Mouse (Mus musculus) ovary, postnatal 14 days (tissue): ENCODE results near the gene Snd1.
"Not testable (repeated sequence)": the region's sequence is repeated elsewhere in the genome, so short reads cannot be mapped to it uniquely, and the experiment has no call there.

Source experiments
- DNase-seq: peaks from one replicate; pipeline ENCODE4 v3.0.0; 2022; ENCODE audit warnings: low spot score

Snd1 gene

DNA sequence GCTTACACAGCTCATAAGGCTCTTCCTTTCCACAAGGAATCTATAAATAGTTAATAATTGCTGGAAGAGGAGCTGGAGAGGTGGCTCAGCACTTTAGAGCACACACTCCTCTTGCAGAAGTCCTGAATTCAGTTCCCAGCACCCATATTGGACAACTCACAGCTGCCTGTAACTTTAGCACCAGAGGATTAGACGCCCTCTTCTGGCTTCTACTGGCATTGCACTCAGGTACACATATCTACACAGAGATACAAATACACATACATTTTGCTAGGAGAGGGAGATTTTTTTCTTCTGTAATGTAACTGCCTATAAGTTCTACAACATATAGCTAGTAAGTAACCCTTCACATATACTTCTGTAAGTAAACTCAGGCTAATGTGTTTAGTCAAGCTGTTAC, 440.0 kb downstream of the Snd1 start:
- no peak for DNase-seq

DNA sequence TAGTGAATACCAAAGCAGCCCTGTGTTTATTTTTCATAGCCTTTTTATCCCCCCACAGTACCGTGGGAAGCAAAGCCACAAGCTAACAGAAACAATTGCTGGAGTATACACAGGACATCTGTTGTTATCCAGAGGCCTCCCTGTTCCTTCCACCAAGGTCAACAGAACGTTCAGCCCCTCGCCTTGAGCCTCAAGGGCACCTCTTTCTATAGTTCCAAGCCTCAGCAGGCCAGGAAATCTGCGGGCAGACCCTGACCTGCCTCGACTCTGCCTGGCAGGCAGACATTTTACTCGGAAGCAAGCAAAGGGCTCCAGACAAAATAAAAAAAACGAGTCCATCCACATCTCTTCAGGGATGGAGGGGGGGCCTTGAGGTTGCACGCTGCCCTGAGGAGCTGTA, 441.7 kb downstream of the Snd1 start:
- no peak for DNase-seq

DNA sequence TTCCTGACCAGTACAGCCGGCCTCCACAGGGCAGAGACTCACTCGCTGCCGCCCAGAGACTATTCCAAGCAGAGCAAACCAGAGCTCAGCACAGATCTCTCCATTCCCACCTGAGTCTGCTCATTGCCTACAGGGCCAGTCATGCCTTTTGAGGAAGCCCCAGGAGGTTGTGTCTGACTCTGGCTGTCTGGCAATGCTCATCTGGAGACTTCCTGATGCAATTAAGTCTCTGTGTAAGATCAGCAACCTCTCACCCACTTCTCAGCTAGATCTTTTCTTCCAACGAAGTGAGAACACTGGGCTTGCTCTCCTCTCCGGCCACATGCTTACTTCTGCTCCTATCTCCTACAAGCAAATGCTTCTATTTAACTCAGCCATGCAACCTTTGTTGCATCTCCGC, 444.4 kb downstream of the Snd1 start:
- no peak for DNase-seq

DNA sequence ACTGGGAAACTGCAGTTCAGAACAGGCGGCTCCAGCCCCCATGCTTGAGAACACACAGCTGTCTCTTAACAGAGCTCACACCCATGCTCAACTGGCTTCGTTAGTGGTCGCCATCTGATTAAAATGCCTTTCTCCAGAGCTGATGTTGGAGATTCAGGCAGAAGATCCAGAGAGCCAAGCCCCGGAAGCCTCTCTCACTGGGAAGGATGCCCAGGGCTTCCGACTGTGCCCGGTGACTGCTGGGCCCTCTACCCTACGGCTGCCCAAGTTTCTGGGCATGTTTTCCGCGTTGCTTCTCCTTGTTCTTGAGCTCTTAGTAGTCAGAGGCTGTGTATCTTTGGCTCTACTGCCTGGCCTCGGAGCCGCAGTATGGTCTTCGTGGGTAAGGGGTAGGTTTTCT, 447.4 kb downstream of the Snd1 start:
- DNase-seq: no peak

DNA sequence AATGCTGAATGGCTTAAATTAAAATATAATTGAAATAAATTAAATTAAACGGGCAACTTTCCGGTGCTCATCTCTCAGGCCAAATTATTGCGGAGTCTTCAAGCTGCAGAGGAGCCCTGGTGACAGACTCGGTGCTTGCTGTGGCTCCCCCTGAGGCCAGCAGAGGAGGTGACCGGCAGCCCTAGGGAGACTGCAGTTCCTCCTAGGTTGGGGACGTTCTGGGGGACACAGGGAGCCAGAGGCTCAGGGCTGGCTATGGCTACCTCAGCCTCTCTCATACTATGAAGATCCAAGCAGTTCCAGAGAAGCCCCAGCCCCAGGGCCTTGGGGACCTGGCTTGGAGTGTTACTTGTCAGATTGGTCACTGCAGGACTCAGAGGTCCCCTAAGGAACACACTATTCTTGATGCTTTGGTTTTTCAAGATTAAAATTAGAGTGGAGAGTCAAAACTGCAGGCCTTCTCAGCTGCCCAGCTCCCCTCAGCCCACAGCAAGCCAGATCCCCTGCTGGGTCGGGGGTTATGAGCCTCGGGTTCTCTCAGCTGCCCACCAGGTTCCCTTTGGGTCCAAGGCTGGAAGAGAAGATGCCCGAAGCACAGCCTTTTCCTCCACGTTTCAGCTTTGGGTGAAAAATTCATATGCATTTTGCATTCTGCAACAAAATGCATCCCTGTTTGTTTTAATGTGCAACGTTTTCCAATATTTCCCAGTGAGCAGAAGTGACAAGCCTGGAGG, 448.3 kb downstream of the Snd1 start:
- no peak for DNase-seq

DNA sequence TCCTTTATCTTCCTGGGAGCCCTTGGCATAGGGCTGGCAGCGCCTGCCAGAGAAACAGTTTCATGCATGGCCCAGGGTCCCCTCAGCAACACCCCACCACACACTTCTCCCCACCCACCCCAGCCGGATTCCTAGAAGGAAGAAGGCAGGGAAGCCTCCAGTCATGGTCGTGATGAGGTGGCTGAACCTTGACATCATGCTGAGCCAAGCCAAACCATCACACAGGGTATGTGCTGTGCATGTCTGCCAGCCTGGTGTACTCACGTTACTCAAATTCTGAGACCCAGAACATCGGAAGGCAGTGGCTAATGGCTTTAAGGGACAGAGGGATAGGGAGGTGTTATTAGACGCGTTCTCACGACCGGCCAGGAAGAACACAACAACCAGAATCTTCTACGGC, 448.9 kb downstream of the Snd1 start:
- DNase-seq: no peak

DNA sequence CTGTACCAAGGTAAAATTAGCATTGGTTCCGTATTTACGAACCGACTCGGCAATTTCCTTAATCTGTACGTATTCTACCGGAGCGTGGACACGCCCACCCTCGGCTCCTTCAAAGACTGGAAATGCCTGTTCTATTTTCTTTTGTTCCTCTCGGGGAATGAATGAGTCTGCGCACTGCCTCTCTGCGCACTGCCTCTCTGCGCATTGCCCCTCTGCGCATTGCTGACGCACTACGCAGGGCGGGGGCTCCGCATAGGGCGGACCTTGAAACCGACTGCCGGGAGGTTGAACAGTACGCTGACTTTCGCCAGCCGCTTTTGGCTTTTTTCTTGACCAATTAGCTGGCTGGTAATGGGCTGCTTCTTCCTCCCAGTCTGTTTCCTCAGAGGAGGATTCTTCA, 453.0 kb downstream of the Snd1 start:
- DNase-seq: not testable (repeated sequence)

DNA sequence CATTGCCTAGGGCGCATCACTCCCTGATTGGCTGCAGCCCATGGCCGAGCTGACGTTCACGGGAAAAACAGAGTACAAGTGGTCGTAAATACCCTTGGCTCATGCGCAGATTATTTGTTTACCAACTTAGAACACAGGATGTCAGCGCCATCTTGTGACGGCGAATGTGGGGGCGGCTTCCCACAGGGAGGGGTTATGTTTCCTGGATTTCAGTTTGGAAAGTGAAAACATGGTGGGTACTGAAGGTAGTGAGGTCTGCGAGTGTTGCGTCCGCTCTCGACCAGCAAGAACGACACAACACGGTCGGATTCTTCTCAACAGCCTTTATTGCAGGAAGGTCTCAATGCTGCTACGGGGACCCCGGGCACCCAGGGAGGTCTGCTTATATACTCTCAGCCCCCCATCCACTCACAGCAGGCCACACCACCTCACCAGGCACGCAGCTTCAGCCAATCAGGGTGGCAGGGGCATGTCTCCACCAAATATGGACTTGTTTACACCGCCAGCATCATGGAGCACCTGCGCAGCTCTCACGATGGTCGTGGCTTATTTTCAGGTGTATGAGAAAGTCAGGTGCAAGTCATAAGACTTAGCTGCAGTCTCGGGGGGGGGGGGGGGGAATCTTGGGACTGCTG, 454.3 kb downstream of the Snd1 start:
- not testable (repeated sequence) for DNase-seq

DNA sequence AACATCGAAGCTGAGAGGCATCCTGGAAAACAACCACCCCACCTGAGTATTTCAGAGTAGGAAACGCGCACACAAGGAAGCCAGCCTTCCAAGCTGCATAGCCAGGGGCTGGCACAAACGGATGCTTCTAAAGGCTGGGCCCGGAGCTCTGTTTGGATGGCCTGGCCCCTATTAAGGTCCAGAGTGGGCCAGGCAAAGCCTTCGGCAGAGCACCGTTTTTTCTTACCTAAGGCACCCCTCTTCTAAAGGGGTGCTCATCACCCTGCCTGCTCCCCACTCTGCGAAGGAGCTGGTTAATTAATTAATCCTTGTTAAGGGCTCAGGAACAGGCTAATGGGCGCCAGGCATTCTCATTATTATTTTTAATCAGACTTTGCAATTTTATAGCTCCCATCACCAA, 456.3 kb downstream of the Snd1 start:
- DNase-seq: no peak

DNA sequence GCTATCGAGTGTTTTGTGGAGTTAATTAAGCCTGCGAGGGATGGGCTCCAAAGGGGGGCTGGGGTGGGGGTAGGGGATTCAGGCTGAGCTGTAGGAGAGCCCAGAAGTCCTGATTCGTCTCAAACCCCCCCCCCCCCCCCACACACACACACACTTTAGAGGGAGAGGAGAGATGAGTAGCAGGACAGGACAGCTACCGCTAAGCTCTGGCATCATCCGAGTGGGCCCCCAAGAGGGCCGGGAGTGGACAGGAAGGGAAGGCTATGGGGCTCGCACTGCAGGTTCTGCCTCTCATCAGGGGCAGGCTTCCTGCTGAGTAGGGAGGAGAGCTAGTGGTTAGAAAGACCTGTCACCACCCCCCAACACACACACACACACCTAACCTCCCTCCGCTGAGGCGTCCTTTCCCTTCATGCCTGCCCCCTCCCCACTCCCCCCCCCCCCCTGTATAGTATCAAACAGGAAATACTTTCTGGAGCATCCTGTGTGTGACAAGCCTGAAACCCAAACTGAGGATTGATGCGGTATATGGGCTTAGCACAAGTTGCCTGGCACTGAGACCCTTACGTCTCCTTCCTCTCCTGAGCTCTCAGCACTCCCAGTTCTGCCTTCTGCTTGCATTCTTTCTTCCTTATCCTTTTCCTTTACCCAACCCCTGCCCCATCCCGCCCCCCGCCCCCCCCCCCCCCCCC, 456.8 kb downstream of the Snd1 start:
- no peak for DNase-seq

DNA sequence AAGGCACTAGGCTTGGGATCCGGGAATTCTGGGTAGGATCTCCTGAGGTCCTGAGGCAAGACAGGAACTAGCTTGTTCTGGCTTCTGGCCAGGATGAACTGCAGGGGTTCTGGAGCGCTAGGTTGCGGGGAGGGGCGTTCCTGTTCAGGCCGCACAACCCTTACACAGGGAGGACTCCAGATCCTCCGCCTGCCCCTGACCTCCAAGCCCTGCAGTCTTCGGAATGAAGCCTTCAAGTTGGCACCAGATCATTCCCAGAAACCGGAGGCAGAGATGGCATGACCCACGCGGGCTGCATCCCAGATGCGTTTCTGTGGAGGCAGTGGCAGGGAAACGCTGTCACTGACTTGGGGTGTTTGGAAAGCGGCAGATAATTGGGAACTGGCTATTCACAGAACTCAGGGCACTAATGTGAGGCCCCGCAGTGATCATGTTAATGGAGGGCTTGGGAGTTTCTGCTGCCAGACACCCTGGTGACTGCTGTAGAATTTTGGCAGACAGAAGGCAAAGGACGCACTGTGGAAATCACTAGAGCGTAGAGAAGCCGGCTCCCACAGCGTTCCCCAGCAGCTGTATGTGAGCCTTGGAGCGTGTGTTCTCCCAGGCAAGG, 457.5 kb downstream of the Snd1 start:
- DNase-seq: no peak

DNA sequence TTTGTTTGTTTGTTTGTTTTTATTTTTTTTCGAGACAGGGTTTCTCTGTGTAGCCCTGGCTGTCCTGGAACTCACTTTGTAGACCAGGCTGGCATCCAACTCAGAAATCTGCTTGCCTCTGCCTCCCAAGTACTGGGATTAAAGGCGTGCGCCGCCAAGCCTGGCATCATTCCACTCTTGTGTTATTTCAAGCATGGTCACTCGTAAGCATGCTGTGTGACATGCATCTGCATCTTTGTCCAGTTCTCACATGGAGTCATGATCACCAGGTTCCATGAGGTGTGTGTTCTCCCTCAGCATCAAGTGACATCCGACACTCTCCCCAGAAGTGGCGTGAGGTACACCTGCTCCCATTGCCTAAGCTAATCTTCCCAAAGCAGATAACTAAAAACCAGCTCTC, 460.8 kb downstream of the Snd1 start:
- DNase-seq: no peak

DNA sequence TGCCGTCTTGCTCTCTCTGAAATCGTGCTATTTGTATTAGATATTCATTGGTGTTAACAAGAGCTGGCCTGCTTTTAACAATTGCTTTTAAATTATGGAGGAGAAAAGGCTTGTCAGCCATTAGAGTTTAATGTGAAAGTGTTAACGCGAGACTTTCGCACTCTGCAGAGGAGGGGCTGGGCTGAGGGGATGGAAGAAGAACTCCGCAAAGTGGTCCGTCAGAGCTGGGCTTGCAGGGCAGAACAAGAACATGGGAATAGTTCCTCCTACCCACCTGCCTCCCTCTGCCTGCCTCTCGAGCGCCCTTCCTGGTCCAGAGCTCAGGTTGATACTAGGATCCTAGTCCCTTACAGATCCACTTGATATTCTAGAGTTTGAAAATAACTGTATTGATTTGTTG, 472.3 kb downstream of the Snd1 start:
- no peak for DNase-seq

DNA sequence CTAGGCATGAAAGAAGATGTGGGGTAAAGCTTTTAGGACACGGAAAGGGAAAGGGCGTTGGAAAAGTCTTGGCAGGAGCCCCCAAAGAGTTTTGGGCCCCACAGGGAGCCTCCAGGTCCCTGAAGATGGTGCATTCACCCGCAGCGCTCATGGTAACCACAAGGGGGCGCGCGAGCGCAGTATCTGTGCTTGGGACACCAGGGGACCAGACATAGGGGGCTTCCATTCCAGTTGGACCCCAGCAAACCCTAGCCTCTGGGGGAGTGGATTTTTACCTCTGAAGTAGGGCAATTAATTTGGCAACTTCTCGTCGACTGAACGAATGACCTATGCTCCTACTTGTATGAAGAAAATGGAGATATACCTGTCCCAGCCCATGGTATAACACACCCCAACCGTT, 474.3 kb downstream of the Snd1 start:
- peak; percentile 72 for DNase-seq

DNA sequence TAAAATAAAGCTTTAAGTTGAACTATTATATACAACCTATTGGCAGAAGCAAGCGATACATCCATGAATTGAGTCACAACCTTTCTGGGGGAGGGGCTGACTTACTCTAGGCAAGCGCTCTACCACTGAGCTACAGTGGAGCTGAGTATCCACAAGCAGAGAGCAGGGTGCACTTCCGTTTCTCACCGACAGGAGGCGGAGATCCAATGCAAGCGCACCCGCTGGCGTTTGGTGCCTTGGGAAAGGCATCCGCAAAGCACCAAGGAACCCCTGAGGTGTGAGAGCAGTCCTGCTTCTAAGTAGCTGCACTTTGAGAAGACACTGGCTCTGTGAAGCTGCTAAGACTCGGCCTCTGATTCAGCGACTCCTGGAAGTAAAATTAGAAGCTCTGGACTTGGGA, 480.6 kb downstream of the Snd1 start:
- peak; percentile 54 for DNase-seq

DNA sequence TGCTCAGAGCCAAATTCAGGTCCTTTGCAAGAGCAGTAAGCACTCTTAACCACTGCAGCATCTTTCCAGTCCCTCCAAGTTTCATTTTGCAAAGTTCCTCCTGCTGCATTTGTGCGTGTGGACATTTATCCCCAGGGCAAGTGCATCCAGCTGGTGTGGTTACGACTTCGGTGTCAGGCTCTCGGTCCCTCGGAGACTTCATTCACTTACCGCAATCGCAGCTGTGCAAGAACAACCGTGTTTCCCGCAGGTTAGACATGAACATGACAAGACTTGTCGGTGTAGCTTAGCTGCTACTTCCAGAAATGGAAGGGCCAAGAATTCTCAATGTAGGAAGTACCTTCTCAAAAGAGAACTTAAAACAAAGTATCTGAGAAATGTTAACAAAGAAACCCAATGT, 482.5 kb downstream of the Snd1 start:
- no peak for DNase-seq

DNA sequence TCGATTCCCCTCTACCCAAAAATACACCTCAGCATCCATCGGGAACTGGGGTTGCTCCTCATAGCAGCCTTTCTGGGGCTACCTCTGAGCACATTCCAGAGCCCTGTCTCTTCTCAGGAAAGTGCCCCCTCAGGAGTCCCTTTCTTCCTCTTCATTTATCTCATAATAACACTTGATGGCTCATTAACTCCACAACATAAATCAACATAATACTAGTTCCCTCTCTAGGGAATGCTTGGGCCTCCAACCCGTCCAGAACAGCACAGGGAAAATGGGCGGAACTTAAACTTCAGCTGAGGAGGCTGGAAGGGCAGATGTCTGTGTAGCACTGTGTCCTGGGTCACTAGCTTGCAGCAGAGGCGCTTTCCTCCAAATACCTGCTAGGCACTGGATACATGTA, 488.2 kb downstream of the Snd1 start:
- DNase-seq: no peak

DNA sequence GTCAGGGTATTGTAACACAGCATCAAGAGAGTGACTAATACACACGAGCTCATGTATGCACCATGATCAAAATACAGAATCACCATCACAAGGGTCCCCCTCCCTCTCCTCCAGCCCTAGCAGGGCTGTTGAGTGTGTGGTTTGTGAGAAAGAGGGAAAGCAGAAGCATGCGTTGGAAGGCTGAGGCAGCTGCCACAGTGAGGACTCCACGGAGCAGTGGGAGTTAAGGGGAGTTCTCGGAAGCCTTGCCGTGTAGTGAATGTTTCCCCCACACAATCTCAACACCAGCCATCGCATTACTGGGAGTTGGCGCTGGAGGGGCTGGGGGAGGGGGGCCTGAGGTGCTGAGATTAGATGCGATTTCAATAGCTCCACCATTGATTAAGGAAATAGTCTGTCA, 490.3 kb downstream of the Snd1 start:
- DNase-seq: no peak

DNA sequence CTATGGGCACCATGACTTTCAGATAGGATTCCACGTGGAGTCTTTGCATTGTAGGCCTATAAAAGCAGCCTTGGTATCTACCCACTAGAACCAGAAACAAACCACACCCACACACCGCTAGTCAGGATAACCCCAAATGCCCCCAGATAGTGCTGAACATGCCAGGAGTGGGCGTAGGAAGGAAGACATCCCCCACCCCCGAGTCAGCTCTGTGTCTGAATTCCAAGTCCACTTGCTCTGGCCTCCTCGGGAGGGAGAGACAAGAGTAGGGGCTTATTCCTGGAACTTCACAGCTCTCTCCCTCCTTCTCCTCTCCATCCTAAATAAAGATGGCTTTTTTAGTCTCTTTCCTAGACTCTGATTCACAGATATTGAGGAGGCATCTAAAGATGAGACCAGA, 494.7 kb downstream of the Snd1 start:
- no peak for DNase-seq

DNA sequence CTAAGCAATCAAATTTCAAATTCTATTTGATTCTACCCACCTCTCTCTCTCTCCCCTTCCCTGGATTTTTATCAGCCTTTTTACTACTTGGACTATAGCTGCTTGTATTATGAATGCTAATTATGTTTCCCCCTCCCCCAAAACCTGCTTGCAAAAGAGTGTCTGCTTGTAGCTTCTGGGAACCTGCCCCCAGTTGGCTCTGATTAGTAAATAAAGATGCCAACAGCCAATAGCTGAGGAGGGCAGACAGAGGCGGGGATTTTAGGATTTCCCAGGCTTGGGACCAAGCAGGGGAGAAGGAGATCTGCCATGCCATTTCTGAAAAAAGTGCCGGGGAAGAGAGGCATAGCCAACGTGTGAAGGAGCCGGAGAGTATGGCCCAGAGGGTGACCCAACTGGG, 495.8 kb downstream of the Snd1 start:
- DNase-seq: no peak

DNA sequence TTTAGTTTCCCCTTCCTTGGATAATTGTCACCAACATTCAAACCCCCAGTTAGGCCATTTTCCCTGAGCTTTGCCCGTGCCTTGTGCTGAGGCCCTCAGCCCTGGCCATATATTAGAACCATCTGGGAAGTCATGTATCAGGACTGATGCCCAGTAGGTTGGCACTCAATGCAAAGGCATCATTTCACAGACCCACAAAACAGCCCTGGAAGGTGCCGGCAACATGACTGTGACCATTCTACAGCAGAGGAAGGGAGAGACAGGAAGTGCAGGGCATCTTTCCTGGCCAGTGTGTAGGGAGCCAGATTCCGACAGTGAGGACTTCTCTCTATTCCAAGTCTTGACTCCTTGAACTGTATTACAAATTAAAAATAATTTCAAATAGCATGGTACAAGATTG, 499.6 kb downstream of the Snd1 start:
- DNase-seq: no peak

DNA sequence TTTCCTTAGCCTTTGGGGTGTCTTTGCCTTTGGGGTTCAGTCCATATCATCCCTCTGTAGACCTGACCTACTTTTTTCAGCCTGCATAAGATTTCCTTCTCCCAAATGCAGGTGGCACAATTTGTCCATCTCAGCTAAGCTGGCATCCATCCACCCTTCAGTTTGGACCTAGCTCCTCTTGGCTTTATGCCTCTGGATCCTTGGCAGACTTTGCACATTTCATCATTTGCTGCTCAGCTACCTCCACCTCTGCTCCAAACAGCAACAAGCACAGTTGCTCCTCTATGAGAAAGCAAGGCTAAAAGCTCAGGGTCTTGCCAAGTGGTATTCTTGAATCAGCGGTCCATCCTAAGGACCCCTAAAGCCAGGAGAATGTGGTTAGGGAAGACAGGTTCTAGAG, 500.2 kb downstream of the Snd1 start:
- DNase-seq: peak; percentile 51

DNA sequence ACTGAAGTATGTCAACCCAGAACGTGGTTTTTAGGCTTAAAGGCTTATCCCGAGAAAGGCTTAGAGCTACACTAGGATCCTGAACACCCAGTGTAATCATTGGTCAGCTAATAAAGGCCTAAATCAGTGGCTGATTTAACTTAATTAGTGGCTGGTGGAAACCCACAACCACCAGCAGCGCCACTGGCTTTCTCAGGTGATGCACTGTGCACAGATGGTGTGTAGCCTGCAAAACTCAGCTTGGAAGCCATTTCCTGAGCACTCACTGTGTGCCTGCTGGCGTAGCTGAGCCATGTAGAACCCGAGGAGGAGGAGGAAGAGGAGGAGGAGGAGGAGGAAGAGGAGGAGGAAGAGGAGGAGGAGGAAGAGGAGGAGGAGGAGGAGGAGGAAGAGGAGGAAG, 503.1 kb downstream of the Snd1 start:
- DNase-seq: no peak
